Mouse (Mus musculus): ENCODE data around the gene Draxin. TPM values are rescaled to one million over a fixed set of nuclear protein-coding genes. Genes with fewer than 3 reads are reported as not detected.

Draxin gene
- total and polyA plus RNA-seq, 2 experiments from 2014 or later, result 8.7 to 40.5 TPM

DNA sequence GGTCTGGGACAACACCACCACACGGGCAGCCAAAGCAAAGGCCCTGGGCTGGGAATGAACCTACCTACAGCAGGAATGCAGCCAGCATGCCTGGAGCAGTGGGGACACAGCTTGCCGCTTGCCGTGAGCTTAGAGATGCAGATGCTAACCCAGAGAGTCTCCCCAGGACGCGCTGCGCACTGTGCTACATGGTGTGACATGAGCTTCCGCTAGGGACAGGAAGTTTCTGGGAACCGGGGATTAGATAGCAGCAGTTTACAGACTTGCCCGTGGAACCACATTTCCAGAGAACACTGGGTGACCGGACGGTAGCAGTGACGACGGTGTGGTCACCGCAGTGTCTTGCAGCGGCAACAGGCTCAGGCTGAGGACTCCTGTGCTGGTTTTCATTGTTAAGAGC lies 39.1 kb upstream of the Draxin start:
- no peak overlapping the region for H3K9ac ChIP-seq

DNA sequence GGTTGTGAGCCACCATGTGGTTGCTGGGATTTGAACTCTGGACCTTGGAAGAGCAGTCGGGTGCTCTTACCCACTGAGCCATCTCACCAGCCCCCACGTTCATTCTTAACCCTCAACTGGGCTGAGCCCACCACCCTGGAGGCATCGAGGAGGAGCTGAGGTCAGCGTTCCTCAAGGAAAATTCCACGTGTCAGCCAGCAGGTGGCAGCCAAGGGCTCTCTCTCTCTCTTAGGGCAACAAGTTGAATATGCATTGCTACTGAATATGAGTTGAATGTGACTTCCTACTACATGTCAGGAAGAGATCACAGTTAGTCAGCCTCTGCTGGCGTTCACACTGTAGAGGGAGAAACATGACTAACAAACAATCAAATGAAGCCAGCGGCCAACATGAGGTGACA lies 37.8 kb upstream of the Draxin start:
- peaks cover 46% of the 10 kb centered on the region for H3K27me3 ChIP-seq (ENCODE audit: insufficient read depth, low read length)
- TF ChIP-seq CTCF (IDR thresholded peaks at IDR 0.05; ENCODE audit: low read depth), result peak; percentile 80

More for the DNA sequence above, 39.1 kb upstream of the Draxin start:
- TF ChIP-seq CTCF (IDR thresholded peaks at IDR 0.05; ENCODE audit: low read depth), result no peak
- H3K4me2 ChIP-seq (ENCODE audit: low read depth), result no peak overlapping the region
- 21% methylated on average over 15 of the region's 15 CpGs for WGBS
- no peaks in the 10 kb centered on the region for H3K9me3 ChIP-seq (ENCODE audit: low read length)
- H3K36me3 ChIP-seq (ENCODE audit: insufficient read depth), result no peaks in the 10 kb centered on the region
- no peak overlapping the region for H3K27ac ChIP-seq (ENCODE audit: low read depth, low read length)
- ATAC-seq, result no peak
- no peak overlapping the region for H3K4me3 ChIP-seq (ENCODE audit: low read depth, low read length)
- H3K4me1 ChIP-seq (ENCODE audit: insufficient read depth), result no peaks in the 10 kb centered on the region
- no peak for DNase-seq
- peaks cover 35% of the 10 kb centered on the region for H3K27me3 ChIP-seq (ENCODE audit: insufficient read depth, low read length)

DNA sequence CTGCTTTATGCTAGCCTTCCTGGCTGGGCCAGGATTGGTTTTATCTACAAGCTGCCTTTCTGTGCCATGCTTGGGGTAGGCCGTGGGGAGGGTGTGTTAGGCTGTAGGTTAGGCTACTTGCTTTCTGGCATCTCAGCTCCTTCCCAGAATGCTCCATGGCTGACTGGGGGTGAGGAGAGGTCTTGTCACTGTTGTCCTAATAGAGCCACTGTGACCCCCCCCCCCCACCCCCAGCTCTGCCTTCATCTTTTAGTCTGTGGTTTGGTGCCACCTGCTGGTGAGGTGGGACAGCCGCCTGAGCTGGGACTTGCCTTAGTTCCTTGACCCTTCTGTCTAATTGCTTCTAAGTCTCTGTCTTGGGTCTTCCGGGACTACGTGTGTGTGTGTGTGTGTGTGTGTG lies 36.5 kb upstream of the Draxin start:
- Histone ChIP-seq H3K27me3 (ENCODE audit: insufficient read depth, low read length) (peaks cover 43% of the 10 kb centered on the region), H3K4me2 (ENCODE audit: low read depth) (peak overlapping the region; percentile 36), H3K36me3 (ENCODE audit: insufficient read depth) (no peaks in the 10 kb centered on the region), H3K27ac (ENCODE audit: low read depth, low read length) (peak overlapping the region; percentile 30; the same call in 1 of the 2 replicates), H3K4me3 (ENCODE audit: low read depth, low read length) (no peak overlapping the region), H3K9ac (no peak overlapping the region), H3K4me1 (ENCODE audit: insufficient read depth) (0 out of 2 replicates have a peak, but pooled peaks cover 4% of the 10 kb centered on the region), H3K9me3 (ENCODE audit: low read length) (no peaks in the 10 kb centered on the region)
- DNase-seq (peak; percentile 70), ATAC-seq (peak; percentile 5; the same call in 1 of the 2 replicates)
- TF ChIP-seq CTCF (IDR thresholded peaks at IDR 0.05; ENCODE audit: low read depth), result peak; percentile 69
- 13% methylated on average over 4 of the region's 4 CpGs for WGBS

More for the DNA sequence above, 37.8 kb upstream of the Draxin start:
- no peaks in the 10 kb centered on the region for H3K36me3 ChIP-seq (ENCODE audit: insufficient read depth)
- no peaks in the 10 kb centered on the region for H3K9me3 ChIP-seq (ENCODE audit: low read length)
- H3K4me3 ChIP-seq (ENCODE audit: low read depth, low read length), result no peak overlapping the region
- DNase-seq (peak; percentile 80), ATAC-seq (no peak)
- no peak overlapping the region for H3K9ac ChIP-seq
- H3K27ac ChIP-seq (ENCODE audit: low read depth, low read length), result no peak overlapping the region
- H3K4me1 ChIP-seq (ENCODE audit: insufficient read depth), result 0 out of 2 replicates have a peak, but pooled peaks cover 4% of the 10 kb centered on the region
- 25% methylated on average over 7 of the region's 7 CpGs for WGBS
- H3K4me2 ChIP-seq (ENCODE audit: low read depth), result no peak overlapping the region

DNA sequence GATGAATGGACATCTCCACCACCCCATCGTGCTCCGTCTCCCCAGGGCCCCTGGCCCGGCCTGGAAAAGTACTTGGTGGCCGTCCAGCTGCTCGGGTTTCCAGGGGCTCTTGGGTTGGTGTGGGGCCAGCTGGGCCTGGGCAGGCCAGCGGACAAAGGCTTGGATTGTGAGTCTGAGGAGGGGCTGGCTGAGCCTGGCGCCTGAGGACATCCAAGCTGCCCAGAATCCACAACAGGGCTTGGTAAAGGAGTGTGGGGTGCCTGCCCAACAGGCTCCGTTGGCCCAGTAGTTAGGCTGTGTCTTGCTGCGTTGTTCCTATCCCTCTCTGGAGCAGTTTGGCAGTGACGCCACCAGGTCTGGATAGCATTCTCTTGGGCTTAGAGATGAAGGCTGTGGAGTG lies 35.9 kb upstream of the Draxin start:
- 5% methylated on average over 10 of the region's 10 CpGs for WGBS
- Histone ChIP-seq H3K4me3 (ENCODE audit: low read depth, low read length) (no peak overlapping the region), H3K4me2 (ENCODE audit: low read depth) (peak overlapping the region; percentile 36), H3K9ac (no peak overlapping the region), H3K4me1 (ENCODE audit: insufficient read depth) (0 out of 2 replicates have a peak, but pooled peaks cover 4% of the 10 kb centered on the region), H3K27me3 (ENCODE audit: insufficient read depth, low read length) (peaks cover 43% of the 10 kb centered on the region), H3K36me3 (ENCODE audit: insufficient read depth) (no peaks in the 10 kb centered on the region), H3K27ac (ENCODE audit: low read depth, low read length) (peak overlapping the region; percentile 40; the same call in 1 of the 2 replicates), H3K9me3 (ENCODE audit: low read length) (no peaks in the 10 kb centered on the region)
- ATAC-seq (peak; percentile 84), DNase-seq (peak; percentile 80)
- TF ChIP-seq CTCF (IDR thresholded peaks at IDR 0.05; ENCODE audit: low read depth), result no peak

DNA sequence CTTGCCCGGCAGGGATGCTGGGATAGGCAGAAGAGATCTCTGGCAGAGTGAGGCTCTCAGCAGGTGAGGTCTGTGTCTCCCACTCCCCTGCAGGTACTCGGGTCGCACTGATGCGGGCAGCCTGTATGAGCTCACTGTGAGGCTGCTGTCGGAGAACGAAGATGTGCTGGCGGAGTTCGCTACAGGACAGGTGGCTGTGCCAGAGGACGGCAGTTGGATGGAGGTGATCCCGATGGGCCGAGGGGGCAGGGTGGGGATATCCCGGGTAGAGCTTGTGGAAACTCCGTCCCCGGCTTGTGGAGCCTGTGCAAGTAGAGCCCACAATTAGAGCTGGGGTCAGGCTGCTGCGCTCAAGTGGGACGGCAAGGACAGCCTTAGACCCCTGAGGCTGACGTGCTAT lies 35.1 kb upstream of the Draxin start:
- Histone ChIP-seq H3K27me3 (ENCODE audit: insufficient read depth, low read length) (peaks cover 43% of the 10 kb centered on the region), H3K27ac (ENCODE audit: low read depth, low read length) (no peak overlapping the region)
- no peak for ATAC-seq

DNA sequence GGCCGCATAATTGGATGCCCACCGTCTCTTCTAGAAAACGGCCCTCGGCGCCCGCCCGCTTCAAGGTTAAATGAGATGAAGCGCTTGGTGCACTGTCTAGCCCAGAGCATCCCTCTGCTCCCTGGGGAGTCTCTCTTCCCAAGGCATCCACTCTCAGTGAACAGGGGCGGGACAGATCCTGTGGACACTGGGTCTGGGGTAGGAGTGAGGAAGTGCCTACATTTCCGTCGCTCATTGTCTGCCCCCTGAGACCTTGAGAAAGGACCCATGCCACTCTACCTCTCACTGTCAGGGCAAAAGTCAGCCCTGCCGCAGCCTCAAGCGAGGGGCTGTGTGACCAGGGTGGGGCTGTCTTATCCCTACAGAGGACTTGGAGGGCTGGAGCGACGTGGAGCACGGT lies 34.0 kb upstream of the Draxin start:
- Histone ChIP-seq H3K27me3 (ENCODE audit: insufficient read depth, low read length) (peaks cover 35% of the 10 kb centered on the region), H3K4me2 (ENCODE audit: low read depth) (peak overlapping the region; percentile 56), H3K27ac (ENCODE audit: low read depth, low read length) (no peak overlapping the region), H3K4me3 (ENCODE audit: low read depth, low read length) (peak overlapping the region; percentile 29), H3K9me3 (ENCODE audit: low read length) (no peaks in the 10 kb centered on the region), H3K36me3 (ENCODE audit: insufficient read depth) (no peaks in the 10 kb centered on the region), H3K9ac (peak overlapping the region; percentile 18; the same call in 1 of the 2 replicates), H3K4me1 (ENCODE audit: insufficient read depth) (0 out of 2 replicates have a peak, but pooled peaks cover 4% of the 10 kb centered on the region)
- no peak for TF ChIP-seq CTCF (IDR thresholded peaks at IDR 0.05; ENCODE audit: low read depth)
- DNase-seq (no peak), ATAC-seq (no peak)
- 2% methylated on average over 16 of the region's 16 CpGs for WGBS

More for the DNA sequence above, 35.1 kb upstream of the Draxin start:
- H3K9me3 ChIP-seq (ENCODE audit: low read length), result no peaks in the 10 kb centered on the region
- DNase-seq, result no peak
- TF ChIP-seq CTCF (IDR thresholded peaks at IDR 0.05; ENCODE audit: low read depth), result no peak
- WGBS, result 7% methylated on average over 17 of the region's 17 CpGs
- H3K9ac ChIP-seq, result no peak overlapping the region
- no peak overlapping the region for H3K4me3 ChIP-seq (ENCODE audit: low read depth, low read length)
- no peak overlapping the region for H3K4me2 ChIP-seq (ENCODE audit: low read depth)
- H3K4me1 ChIP-seq (ENCODE audit: insufficient read depth), result 0 out of 2 replicates have a peak, but pooled peaks cover 4% of the 10 kb centered on the region
- H3K36me3 ChIP-seq (ENCODE audit: insufficient read depth), result no peaks in the 10 kb centered on the region

DNA sequence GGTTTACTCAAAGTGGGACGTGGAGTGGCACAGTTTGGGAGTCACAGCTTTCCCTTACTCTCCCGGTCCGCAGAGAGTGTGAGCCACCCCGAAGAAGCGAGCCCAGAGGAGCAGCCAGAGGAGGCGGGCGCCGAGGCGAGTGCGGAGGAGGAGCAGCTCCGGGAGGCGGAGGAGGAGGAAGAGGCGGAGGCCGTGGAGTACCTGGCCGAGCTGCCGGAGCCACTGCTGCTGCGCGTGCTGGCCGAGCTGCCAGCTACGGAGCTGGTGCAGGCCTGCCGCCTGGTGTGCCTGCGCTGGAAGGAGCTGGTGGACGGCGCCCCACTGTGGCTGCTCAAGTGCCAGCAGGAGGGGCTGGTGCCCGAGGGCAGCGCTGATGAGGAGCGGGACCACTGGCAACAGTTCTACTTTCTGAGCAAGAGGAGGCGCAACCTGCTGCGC lies 33.5 kb upstream of the Draxin start:
- no peak overlapping the region for H3K27ac ChIP-seq (ENCODE audit: low read depth, low read length)
- 0 out of 2 replicates have a peak, but pooled peaks cover 4% of the 10 kb centered on the region for H3K4me1 ChIP-seq (ENCODE audit: insufficient read depth)
- peak overlapping the region; percentile 29 for H3K4me3 ChIP-seq (ENCODE audit: low read depth, low read length)
- TF ChIP-seq CTCF (IDR thresholded peaks at IDR 0.05; ENCODE audit: low read depth), result peak; percentile 85
- H3K4me2 ChIP-seq (ENCODE audit: low read depth), result peak overlapping the region; percentile 56
- DNase-seq (peak; percentile 81), ATAC-seq (peak; percentile 23; the same call in 1 of the 2 replicates)
- H3K27me3 ChIP-seq (ENCODE audit: insufficient read depth, low read length), result peaks cover 35% of the 10 kb centered on the region
- under 1% methylated on average over 27 of the region's 29 CpGs for WGBS
- peak overlapping the region; percentile 18; the same call in 1 of the 2 replicates for H3K9ac ChIP-seq
- no peaks in the 10 kb centered on the region for H3K9me3 ChIP-seq (ENCODE audit: low read length)
- no peaks in the 10 kb centered on the region for H3K36me3 ChIP-seq (ENCODE audit: insufficient read depth)
